Mouse (Mus musculus) embryonic fibroblast, embryonic 13.5 days (primary cell): ENCODE data around the gene Irf3.

ENCODE experiments used
- CTCF ChIP-seq: IDR thresholded peaks from 2 replicates; pipeline ENCODE4 v1.5.1; 2011; ENCODE audit warnings: mild to moderate bottlenecking, control low read depth, low read length, moderate library complexity, borderline replicate concordance; ENCODE audit not compliant: insufficient read depth
- POLR2A ChIP-seq: IDR thresholded peaks from 2 replicates; pipeline ENCODE4 v1.6.1; 2011; ENCODE audit warnings: low read depth, mild to moderate bottlenecking, control low read depth, low read length, moderate library complexity

DNA sequence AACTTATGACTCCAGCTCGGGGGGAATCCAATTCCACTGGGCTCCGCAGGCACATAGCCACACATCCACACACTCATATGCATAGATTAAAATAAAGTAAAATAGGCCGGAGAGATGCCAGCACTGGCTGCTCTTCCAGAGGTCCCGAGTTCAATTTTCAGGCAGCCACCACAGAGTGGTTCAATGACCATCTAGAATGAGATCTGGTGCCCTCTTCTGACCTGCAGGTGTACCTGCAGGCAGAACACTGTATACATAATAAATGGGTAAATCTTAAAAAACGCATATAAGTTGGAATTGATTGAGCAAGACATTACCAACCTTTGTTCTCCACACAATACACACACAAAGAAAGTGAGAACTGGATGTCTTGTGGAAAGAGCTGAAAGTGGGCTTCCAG is 41.8 kb upstream of the Irf3 start:
- no peak for TF ChIP-seq CTCF
- no peak for TF ChIP-seq POLR2A
